Mouse (Mus musculus) hindbrain, embryonic 12.5 days (tissue): ENCODE results near the gene Ppib. TPM values are rescaled to one million over a fixed set of nuclear protein-coding genes. Genes with fewer than 3 reads are reported as not detected.

Experiments used
- ATAC-seq: fragments of 200-750 bp; cut with Nextera tagmentation; 2 replicates; pipeline ENCODE4 v1.8.0; 2017; ENCODE audit warnings: moderate TSS enrichment; ENCODE audit not compliant: low FRiP score
- H3K27ac ChIP-seq: fragments of 300-500 bp; sonication (generic); 2 replicates; pipeline ENCODE4 v1.5.1; 2016; ENCODE audit warnings: mild to moderate bottlenecking
- H3K27me3 ChIP-seq: fragments of 300-500 bp; sonication (generic); 2 replicates; pipeline ENCODE4 v1.6.1; 2016; ENCODE audit warnings: mild to moderate bottlenecking
- H3K36me3 ChIP-seq: fragments of 300-500 bp; sonication (generic); 2 replicates; pipeline ENCODE4 v1.6.1; 2016; ENCODE audit warnings: mild to moderate bottlenecking
- H3K4me1 ChIP-seq: fragments of 300-500 bp; sonication (generic); 2 replicates; pipeline ENCODE4 v1.6.1; 2016
- H3K4me2 ChIP-seq: fragments of 300-500 bp; sonication (generic); replicated peaks from 2 replicates; pipeline ENCODE4 v1.6.1; 2016; ENCODE audit warnings: mild to moderate bottlenecking
- H3K4me3 ChIP-seq: fragments of 300-500 bp; sonication (generic); 2 replicates; pipeline ENCODE4 v1.5.1; 2016; ENCODE audit warnings: mild to moderate bottlenecking
- H3K9ac ChIP-seq: fragments of 300-500 bp; sonication (generic); 2 replicates; pipeline ENCODE4 v1.6.1; 2016; ENCODE audit warnings: mild to moderate bottlenecking, moderate library complexity
- H3K9me3 ChIP-seq: fragments of 300-500 bp; sonication (generic); replicated peaks from 2 replicates; pipeline ENCODE4 v1.6.1; 2016; ENCODE audit warnings: mild to moderate bottlenecking
- WGBS: fragments of 180-500 bp; shearing (Covaris S2); methylation state at CpG from one replicate; pipeline ENCODE4 v1.1.7; 2016; 5-methylcytosine and 5-hydroxymethylcytosine counted together
- polyA plus RNA-seq: library from polyadenylated mRNA; unstranded; fragments of >200 nt; fragmentation: Nextera tagmentation; extraction: Ambion mirVana; gene quantifications from 2 replicates; pipeline ENCODE4 v1.2.1, GENCODE M21; 2016

Ppib gene
- polyA plus RNA-seq, 1 experiment from 2014 or later = 477 TPM

GRCm38 (mm10) chr9:66080804-66081459, 20.9 kb downstream of the Ppib start:
- no peak for ATAC-seq
- whole genome bisulfite sequencing = 77% methylated on average over 3 of the region's 3 CpGs

DNA sequence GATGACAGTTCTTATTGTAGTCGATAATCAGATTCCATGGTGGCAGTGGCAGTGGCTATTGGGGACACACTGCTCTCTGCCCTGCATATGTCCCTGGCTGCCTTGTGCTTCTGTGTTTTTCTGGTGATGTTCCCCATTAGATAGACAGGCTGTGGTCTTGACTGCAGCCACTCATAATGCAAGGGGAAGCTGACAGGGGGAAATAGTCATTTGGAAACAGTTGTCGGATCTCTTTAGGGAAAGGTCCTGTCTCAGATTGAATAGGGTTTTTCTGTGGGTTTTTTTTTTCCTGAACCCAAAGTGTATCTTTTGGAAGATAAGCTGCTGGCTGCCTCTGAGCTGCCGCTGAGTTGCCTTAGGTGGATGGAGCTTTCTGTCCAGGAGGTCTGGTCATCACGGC, 22.0 kb downstream of the Ppib start:
- H3K9me3 ChIP-seq = no peaks in the 10 kb centered on the region
- no peak overlapping the region for H3K9ac ChIP-seq
- WGBS = 88% methylated on average over 4 of the region's 4 CpGs
- H3K4me2 ChIP-seq = no peak overlapping the region
- H3K27me3 ChIP-seq = no peaks in the 10 kb centered on the region
- no peak overlapping the region for H3K27ac ChIP-seq
- H3K36me3 ChIP-seq = peaks cover 9% of the 10 kb centered on the region
- no peak overlapping the region for H3K4me3 ChIP-seq
- peaks cover 4% of the 10 kb centered on the region; the same call in 1 of the 2 replicates for H3K4me1 ChIP-seq
- no peak for ATAC-seq

More at GRCm38 (mm10) chr9:66080804-66081459, 20.9 kb downstream of the Ppib start:
- no peak overlapping the region for H3K4me2 ChIP-seq
- no peak overlapping the region for H3K9ac ChIP-seq
- 0 out of 2 replicates have a peak, but pooled peaks cover 3% of the 10 kb centered on the region for H3K36me3 ChIP-seq
- no peaks in the 10 kb centered on the region for H3K9me3 ChIP-seq
- no peak overlapping the region for H3K4me3 ChIP-seq
- H3K27ac ChIP-seq = no peak overlapping the region
- peaks cover 4% of the 10 kb centered on the region; the same call in 1 of the 2 replicates for H3K4me1 ChIP-seq
- H3K27me3 ChIP-seq = no peaks in the 10 kb centered on the region

DNA sequence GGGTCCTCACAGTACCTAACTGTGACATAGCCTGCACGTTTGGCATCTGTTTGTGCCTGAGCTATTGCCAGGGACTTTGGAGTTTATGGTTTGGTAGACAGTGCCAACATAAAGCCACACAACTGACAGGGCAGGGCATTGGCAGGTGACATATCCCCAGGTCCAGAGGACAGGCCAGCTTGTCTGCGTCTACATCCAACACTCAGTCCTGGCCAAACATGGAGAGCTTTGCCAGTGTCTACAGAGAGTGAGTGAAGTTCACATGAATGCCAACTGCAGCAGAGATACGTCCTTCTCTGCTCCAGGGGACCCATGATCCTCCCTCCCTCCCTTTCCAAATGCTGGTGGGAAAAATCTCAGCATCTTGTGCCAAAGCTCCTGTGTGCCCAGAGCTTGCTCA, 24.1 kb downstream of the Ppib start:
- WGBS = 91% methylated on average over 3 of the region's 3 CpGs
- H3K4me1 ChIP-seq = peaks cover 3% of the 10 kb centered on the region; the same call in 1 of the 2 replicates

DNA sequence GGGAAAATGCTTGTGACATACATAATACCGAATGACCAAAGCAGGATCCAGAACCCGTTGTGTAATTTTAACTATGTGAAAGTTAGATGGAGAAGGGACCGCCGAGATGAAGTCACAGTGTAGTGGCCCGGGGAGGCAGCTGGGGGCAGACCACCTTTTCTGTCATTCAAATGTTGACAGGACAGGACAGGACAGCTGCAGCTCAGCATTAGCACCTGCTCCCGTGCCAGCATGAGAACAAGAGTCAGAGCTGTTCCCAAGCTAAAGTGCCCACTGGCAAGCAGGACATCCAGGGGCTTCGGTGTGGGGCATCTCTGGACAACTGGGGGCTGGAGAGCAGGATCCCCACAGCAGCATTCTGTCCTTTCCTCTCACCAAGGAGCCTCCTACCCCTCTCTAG, 27.0 kb downstream of the Ppib start:
- ATAC-seq = no peak
- Histone ChIP-seq H3K4me2 (no peak overlapping the region), H3K36me3 (peaks cover 59% of the 10 kb centered on the region), H3K9ac (no peak overlapping the region), H3K9me3 (no peaks in the 10 kb centered on the region), H3K27me3 (no peaks in the 10 kb centered on the region), H3K27ac (no peak overlapping the region), H3K4me1 (peaks cover 3% of the 10 kb centered on the region; the same call in 1 of the 2 replicates), H3K4me3 (no peak overlapping the region)
- WGBS = 94% methylated on average over 7 of the region's 7 CpGs

More for the DNA sequence above, 24.1 kb downstream of the Ppib start:
- no peak overlapping the region for H3K27ac ChIP-seq
- H3K9ac ChIP-seq = no peak overlapping the region
- ATAC-seq = no peak
- no peak overlapping the region for H3K4me2 ChIP-seq
- no peak overlapping the region for H3K4me3 ChIP-seq
- peaks cover 31% of the 10 kb centered on the region for H3K36me3 ChIP-seq
- H3K9me3 ChIP-seq = no peaks in the 10 kb centered on the region
- no peaks in the 10 kb centered on the region for H3K27me3 ChIP-seq

DNA sequence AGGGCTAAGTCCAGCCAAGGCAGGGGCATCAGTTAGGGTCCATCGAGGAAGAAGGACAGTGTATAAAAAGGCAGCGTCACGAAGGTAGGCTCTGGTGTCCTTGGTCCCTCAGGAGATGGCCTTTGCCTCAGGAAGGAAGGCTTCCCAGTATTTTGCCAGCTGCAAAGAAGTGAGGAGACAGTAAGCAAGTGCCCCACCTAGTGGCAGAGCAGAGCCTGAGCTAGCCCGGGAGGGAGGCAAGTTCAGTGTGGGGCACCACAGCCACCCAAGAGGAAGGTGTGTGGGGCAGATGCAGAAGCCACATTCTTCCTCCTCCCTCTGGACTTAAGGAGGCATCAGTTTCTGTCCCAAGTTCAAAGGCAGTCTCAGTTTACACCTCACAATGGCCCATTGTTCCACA, 28.4 kb downstream of the Ppib start:
- Histone ChIP-seq H3K36me3 (peaks cover 73% of the 10 kb centered on the region), H3K4me1 (peaks cover 3% of the 10 kb centered on the region; the same call in 1 of the 2 replicates), H3K27me3 (no peaks in the 10 kb centered on the region), H3K4me3 (no peak overlapping the region), H3K27ac (peak overlapping the region; percentile 30; the same call in 1 of the 2 replicates), H3K9ac (no peak overlapping the region), H3K4me2 (no peak overlapping the region), H3K9me3 (no peaks in the 10 kb centered on the region)
- ATAC-seq = no peak
- WGBS = 42% methylated on average over 4 of the region's 4 CpGs

DNA sequence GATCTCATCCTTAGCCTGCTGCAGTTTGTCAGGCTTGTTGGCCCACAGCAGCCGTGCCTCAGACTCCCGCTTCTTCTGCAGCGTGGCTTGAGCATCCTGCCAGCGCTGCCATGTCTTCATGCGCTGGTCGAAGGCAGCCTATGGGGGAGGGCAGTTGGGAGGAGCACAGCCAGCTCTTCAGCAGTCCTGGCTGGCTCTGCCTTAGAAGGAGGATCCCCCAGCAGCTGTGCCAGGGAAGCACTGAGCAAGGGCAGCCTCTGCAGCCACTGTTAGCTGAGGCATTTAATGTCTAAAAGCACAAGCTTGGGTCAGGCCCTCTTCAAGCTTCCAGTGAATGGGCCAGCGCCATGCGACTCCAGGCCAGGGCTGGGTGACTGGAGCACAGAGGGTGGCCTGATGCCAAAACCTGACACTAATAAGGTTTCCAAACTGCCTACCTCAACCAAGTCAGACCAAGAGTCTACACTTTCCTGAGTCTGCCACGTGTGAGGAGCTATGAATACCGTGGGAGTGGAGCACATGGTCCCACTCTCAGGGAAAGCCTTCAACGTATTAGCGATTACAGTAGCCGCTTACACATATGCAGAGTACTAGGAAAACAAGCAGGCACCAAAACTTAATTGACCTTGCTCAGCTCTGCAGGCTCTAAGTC, 30.7 kb downstream of the Ppib start:
- Histone ChIP-seq H3K4me1 (peaks cover 3% of the 10 kb centered on the region; the same call in 1 of the 2 replicates), H3K4me3 (no peak overlapping the region), H3K9me3 (no peaks in the 10 kb centered on the region), H3K36me3 (peaks cover 93% of the 10 kb centered on the region), H3K9ac (no peak overlapping the region), H3K27me3 (no peaks in the 10 kb centered on the region), H3K27ac (no peak overlapping the region), H3K4me2 (no peak overlapping the region)
- WGBS = 92% methylated on average over 13 of the region's 13 CpGs
- no peak for ATAC-seq

- Histone ChIP-seq H3K9me3 (no peaks in the 10 kb centered on the region), H3K27me3 (no peaks in the 10 kb centered on the region), H3K4me1 (peaks cover 3% of the 10 kb centered on the region; the same call in 1 of the 2 replicates), H3K4me2 (no peak overlapping the region), H3K4me3 (no peak overlapping the region), H3K9ac (no peak overlapping the region), H3K36me3 (peaks cover 97% of the 10 kb centered on the region), H3K27ac (no peak overlapping the region; the same call in 1 of the 2 replicates)
- ATAC-seq = no peak
- WGBS = 78% methylated on average over 6 of the region's 6 CpGs
Measured at GRCm38 (mm10) chr9:66091327-66092231, 31.6 kb downstream of the Ppib start.

- Histone ChIP-seq H3K9ac (no peak overlapping the region), H3K27me3 (no peaks in the 10 kb centered on the region), H3K4me2 (no peak overlapping the region), H3K36me3 (peaks cover 97% of the 10 kb centered on the region), H3K9me3 (no peaks in the 10 kb centered on the region), H3K4me3 (no peak overlapping the region), H3K27ac (no peak overlapping the region; the same call in 1 of the 2 replicates), H3K4me1 (peaks cover 3% of the 10 kb centered on the region; the same call in 1 of the 2 replicates)
- WGBS = 80% methylated on average over 2 of the region's 2 CpGs
- no peak for ATAC-seq
Measured at GRCm38 (mm10) chr9:66092664-66093063, 32.6 kb downstream of the Ppib start.

- Histone ChIP-seq H3K27me3 (no peaks in the 10 kb centered on the region), H3K9ac (no peak overlapping the region), H3K9me3 (no peaks in the 10 kb centered on the region), H3K4me3 (no peak overlapping the region), H3K27ac (0 out of 2 replicates have a peak overlapping the region, but pooled peaks have one; percentile 12), H3K4me2 (no peak overlapping the region), H3K4me1 (no peaks in the 10 kb centered on the region), H3K36me3 (peaks cover 87% of the 10 kb centered on the region)
- WGBS = 75% methylated on average over 8 of the region's 8 CpGs
- no peak for ATAC-seq
Measured at GRCm38 (mm10) chr9:66101577-66101976, 41.6 kb downstream of the Ppib start.

- H3K4me1 ChIP-seq = no peaks in the 10 kb centered on the region
- WGBS = 92% methylated on average over 6 of the region's 6 CpGs
- H3K27me3 ChIP-seq = no peaks in the 10 kb centered on the region
- H3K36me3 ChIP-seq = peaks cover 83% of the 10 kb centered on the region
- H3K4me2 ChIP-seq = no peak overlapping the region
- H3K9ac ChIP-seq = no peak overlapping the region
- no peaks in the 10 kb centered on the region for H3K9me3 ChIP-seq
- no peak overlapping the region for H3K27ac ChIP-seq
- H3K4me3 ChIP-seq = no peak overlapping the region
- ATAC-seq = no peak
Measured at GRCm38 (mm10) chr9:66102668-66103067, 42.6 kb downstream of the Ppib start.

GRCm38 (mm10) chr9:66104601-66105000, 44.6 kb downstream of the Ppib start:
- Histone ChIP-seq H3K4me3 (no peak overlapping the region), H3K27ac (no peak overlapping the region), H3K9ac (no peak overlapping the region), H3K4me2 (no peak overlapping the region), H3K9me3 (no peaks in the 10 kb centered on the region), H3K27me3 (no peaks in the 10 kb centered on the region), H3K36me3 (peaks cover 83% of the 10 kb centered on the region), H3K4me1 (no peaks in the 10 kb centered on the region)
- no peak for ATAC-seq
- WGBS = 96% methylated on average over 4 of the region's 4 CpGs

DNA sequence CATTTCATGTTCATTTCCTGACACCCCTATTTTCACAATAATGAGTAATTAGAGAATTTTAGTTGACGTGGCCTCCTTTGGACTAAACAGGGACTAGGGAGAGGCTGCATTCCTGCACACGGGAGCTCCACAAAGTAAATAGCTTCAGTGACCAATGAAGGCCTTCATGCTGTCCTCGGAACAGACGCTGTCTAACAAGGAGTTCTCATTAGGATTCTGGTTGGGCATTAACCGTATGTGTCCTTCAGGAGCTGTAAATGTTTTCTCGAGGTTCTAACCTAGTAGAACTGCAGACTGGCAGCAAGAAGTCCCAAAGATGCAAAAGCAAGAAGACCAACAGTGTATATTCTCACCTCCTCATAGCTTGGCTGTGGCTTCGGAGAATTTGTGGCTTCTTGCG, 45.1 kb downstream of the Ppib start:
- no peak for ATAC-seq
- Histone ChIP-seq H3K4me3 (no peak overlapping the region), H3K27ac (no peak overlapping the region), H3K9ac (no peak overlapping the region), H3K36me3 (peaks cover 78% of the 10 kb centered on the region), H3K9me3 (no peaks in the 10 kb centered on the region), H3K27me3 (no peaks in the 10 kb centered on the region), H3K4me2 (no peak overlapping the region), H3K4me1 (peaks cover 2% of the 10 kb centered on the region)
- WGBS = 91% methylated on average over 8 of the region's 8 CpGs
